Mouse (Mus musculus): ENCODE measurements around the gene Gm48551. TPM values are rescaled to one million over a fixed set of nuclear protein-coding genes. Genes with fewer than 3 reads are reported as not detected.

Gene Gm48551
- polyA plus RNA-seq, 1 experiment from 2014 or later, result 4.1 TPM

DNA sequence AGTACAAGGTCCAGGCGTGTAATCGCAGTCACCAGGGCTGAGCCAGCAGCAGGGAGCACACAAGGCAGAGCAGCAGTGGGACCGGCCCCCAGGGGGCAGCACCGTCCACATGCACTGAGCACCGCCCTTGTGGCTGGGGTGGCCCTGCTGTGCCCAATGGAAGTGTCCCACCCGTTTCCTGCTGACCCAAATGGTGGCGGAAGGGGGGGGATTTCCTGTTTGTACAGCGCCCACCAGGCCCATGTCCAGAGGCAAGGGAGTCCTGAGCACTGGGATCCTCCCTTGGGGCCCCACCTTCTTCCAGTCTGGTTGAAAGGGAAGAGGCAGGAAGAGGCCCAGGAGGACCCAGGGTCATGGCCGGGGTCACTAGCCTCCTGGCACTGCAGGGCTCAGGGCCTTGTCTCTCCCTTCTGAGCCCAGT lies 24.6 kb downstream of the Gm48551 start:
- H3K27me3 ChIP-seq, result peaks cover 27% of the 10 kb centered on the region
- ATAC-seq (ENCODE audit: insufficient number of reproducible peaks, insufficient read depth, low FRiP score, low TSS enrichment), result 0 out of 2 replicates have a peak, but pooled peaks have one; percentile 29

DNA sequence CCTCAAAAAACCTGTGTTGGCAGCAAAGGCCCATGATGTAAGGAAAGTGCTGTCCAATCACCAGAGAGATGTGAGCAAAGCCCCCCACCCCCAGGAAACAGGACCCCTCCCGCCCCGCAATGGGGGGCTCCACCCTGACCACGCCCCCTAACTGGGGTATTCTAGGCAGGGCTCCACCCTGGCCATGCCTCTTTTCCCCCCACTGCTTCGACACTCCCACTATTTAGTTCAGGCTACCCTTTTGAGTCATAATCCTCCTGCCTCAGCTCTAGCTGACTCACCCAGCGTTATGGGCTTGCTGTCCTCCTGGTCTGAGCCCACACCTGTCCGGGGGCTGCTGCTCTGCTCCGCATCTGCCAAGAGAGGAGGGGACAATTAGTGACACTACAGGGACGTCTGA lies 25.1 kb downstream of the Gm48551 start:
- Histone ChIP-seq H3K27me3 (peaks cover 27% of the 10 kb centered on the region), H3K27ac (0 out of 2 replicates have a peak overlapping the region, but pooled peaks have one; percentile 42), H3K9ac (no peak overlapping the region), H3K4me3 (no peak overlapping the region), H3K9me3 (no peaks in the 10 kb centered on the region), H3K36me3 (peaks cover 32% of the 10 kb centered on the region), H3K4me1 (peaks cover 74% of the 10 kb centered on the region), H3K4me2 (replicated peaks) (no peak overlapping the region; the same call in 1 of the 2 replicates)
- no peak for ATAC-seq (ENCODE audit: insufficient number of reproducible peaks, insufficient read depth, low FRiP score, low TSS enrichment)
- 16% methylated on average over 8 of the region's 8 CpGs for WGBS

More for the DNA sequence above, 24.6 kb downstream of the Gm48551 start:
- peaks cover 35% of the 10 kb centered on the region for H3K36me3 ChIP-seq
- 0 out of 2 replicates have a peak overlapping the region, but pooled peaks have one; percentile 54 for H3K27ac ChIP-seq
- H3K4me3 ChIP-seq, result no peak overlapping the region
- no peak overlapping the region for H3K9ac ChIP-seq
- H3K9me3 ChIP-seq, result no peaks in the 10 kb centered on the region
- no peak overlapping the region; the same call in 1 of the 2 replicates for H3K4me2 ChIP-seq (replicated peaks)
- 16% methylated on average over 9 of the region's 9 CpGs for WGBS
- peaks cover 74% of the 10 kb centered on the region for H3K4me1 ChIP-seq

- ATAC-seq (ENCODE audit: insufficient number of reproducible peaks, insufficient read depth, low FRiP score, low TSS enrichment), result no peak
- Histone ChIP-seq H3K27me3 (peaks cover 20% of the 10 kb centered on the region), H3K36me3 (peaks cover 23% of the 10 kb centered on the region), H3K4me1 (peaks cover 78% of the 10 kb centered on the region), H3K27ac (no peak overlapping the region; the same call in 1 of the 2 replicates), H3K4me2 (replicated peaks) (0 out of 2 replicates have a peak overlapping the region, but pooled peaks have one; percentile 9), H3K9ac (no peak overlapping the region), H3K4me3 (no peak overlapping the region), H3K9me3 (no peaks in the 10 kb centered on the region)
- WGBS, result 68% methylated on average over 4 of the region's 4 CpGs
Measured at GRCm38 (mm10) chr10:81410350-81410749, 26.1 kb downstream of the Gm48551 start.

GRCm38 (mm10) chr10:81410981-81411380 lies 26.7 kb downstream of the Gm48551 start:
- peaks cover 17% of the 10 kb centered on the region for H3K36me3 ChIP-seq
- peak overlapping the region; percentile 74 for H3K27ac ChIP-seq
- no peak overlapping the region for H3K9ac ChIP-seq
- H3K4me1 ChIP-seq, result peaks cover 82% of the 10 kb centered on the region
- no peak for ATAC-seq (ENCODE audit: insufficient number of reproducible peaks, insufficient read depth, low FRiP score, low TSS enrichment)
- H3K27me3 ChIP-seq, result peaks cover 20% of the 10 kb centered on the region
- H3K4me3 ChIP-seq, result no peak overlapping the region
- no peak overlapping the region for H3K4me2 ChIP-seq (replicated peaks)
- 75% methylated on average over 9 of the region's 9 CpGs for WGBS
- H3K9me3 ChIP-seq, result no peaks in the 10 kb centered on the region

- Histone ChIP-seq H3K4me2 (replicated peaks) (no peak overlapping the region), H3K27ac (peak overlapping the region; percentile 74), H3K36me3 (peaks cover 10% of the 10 kb centered on the region), H3K4me3 (no peak overlapping the region), H3K27me3 (peaks cover 17% of the 10 kb centered on the region), H3K9ac (no peak overlapping the region), H3K9me3 (no peaks in the 10 kb centered on the region), H3K4me1 (peaks cover 81% of the 10 kb centered on the region)
- no peak for ATAC-seq (ENCODE audit: insufficient number of reproducible peaks, insufficient read depth, low FRiP score, low TSS enrichment)
- 72% methylated on average over 18 of the region's 18 CpGs for WGBS
Measured at GRCm38 (mm10) chr10:81411471-81412400, 27.5 kb downstream of the Gm48551 start.

- Histone ChIP-seq H3K9ac (no peak overlapping the region), H3K27me3 (peaks cover 9% of the 10 kb centered on the region), H3K9me3 (no peaks in the 10 kb centered on the region), H3K36me3 (peaks cover 5% of the 10 kb centered on the region; the same call in 1 of the 2 replicates), H3K4me2 (replicated peaks) (no peak overlapping the region), H3K4me3 (no peak overlapping the region), H3K27ac (peak overlapping the region; percentile 74), H3K4me1 (peaks cover 81% of the 10 kb centered on the region)
- ATAC-seq (ENCODE audit: insufficient number of reproducible peaks, insufficient read depth, low FRiP score, low TSS enrichment), result no peak
- WGBS, result 76% methylated on average over 16 of the region's 16 CpGs
Measured at GRCm38 (mm10) chr10:81412586-81413309, 28.5 kb downstream of the Gm48551 start.

DNA sequence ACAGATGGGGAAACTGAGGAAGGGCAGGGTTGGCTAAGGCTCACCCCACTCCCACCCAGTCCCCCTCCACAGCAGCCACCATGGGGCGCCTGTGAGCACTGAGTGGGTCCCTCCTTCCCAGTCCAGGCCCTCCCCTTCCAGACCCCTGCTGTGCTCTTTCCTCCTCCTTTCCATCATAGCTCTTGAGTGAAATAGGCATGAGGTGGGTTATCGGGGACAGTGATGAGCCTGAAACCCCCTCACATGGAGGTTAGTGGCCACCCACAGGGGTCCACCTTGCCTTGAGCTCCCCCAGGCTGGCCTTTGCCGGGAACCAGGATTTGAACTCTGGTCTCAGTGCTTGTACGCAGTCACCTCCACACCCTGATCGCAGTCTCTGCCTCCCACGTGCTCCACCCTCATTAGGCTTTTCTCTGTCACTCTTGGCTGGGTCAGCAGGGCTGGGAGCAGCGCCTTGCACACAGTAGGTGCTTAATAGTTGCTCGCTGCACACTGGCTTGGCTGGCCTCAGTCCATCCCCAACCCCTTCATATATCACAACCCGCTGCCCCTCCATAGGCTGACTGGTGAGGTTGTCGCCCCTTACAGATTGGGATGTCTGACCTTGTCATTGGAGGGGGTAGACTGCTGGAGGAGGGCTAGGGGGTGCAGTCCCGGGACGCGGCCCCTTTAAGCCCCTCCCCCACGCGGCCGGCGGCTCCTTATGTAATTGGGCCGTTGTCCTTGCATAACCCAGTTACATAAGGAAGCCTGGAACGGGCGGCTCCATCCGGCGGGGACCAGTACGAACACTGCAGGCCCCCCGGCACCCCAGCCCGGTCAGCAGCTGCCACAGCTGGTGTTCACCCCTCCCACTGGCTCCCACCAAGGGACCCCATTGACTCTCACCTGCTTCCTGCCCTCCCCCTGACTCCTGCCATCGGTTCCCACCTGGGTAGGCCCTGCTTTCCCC lies 29.3 kb downstream of the Gm48551 start:
- Histone ChIP-seq H3K9ac (0 out of 2 replicates have a peak overlapping the region, but pooled peaks have one; percentile 25), H3K27me3 (peaks cover under 1% of the 10 kb centered on the region), H3K27ac (peak overlapping the region; percentile 54), H3K36me3 (peaks cover 5% of the 10 kb centered on the region; the same call in 1 of the 2 replicates), H3K4me1 (peaks cover 74% of the 10 kb centered on the region), H3K4me3 (peak overlapping the region; percentile 9; the same call in 1 of the 2 replicates), H3K4me2 (replicated peaks) (peak overlapping the region; percentile 39), H3K9me3 (no peaks in the 10 kb centered on the region)
- ATAC-seq (ENCODE audit: insufficient number of reproducible peaks, insufficient read depth, low FRiP score, low TSS enrichment), result peak; percentile 12
- 25% methylated on average over 26 of the region's 26 CpGs for WGBS

GRCm38 (mm10) chr10:81414682-81415081 lies 30.4 kb downstream of the Gm48551 start:
- H3K9ac ChIP-seq, result no peak overlapping the region
- H3K4me1 ChIP-seq, result peaks cover 73% of the 10 kb centered on the region
- 0 out of 2 replicates have a peak overlapping the region, but pooled peaks have one; percentile 39 for H3K4me2 ChIP-seq (replicated peaks)
- no peaks in the 10 kb centered on the region for H3K27me3 ChIP-seq
- no peak overlapping the region for H3K4me3 ChIP-seq
- no peak for ATAC-seq (ENCODE audit: insufficient number of reproducible peaks, insufficient read depth, low FRiP score, low TSS enrichment)
- H3K27ac ChIP-seq, result peak overlapping the region; percentile 54
- 0 out of 2 replicates have a peak, but pooled peaks cover 5% of the 10 kb centered on the region for H3K36me3 ChIP-seq
- no peaks in the 10 kb centered on the region for H3K9me3 ChIP-seq

GRCm38 (mm10) chr10:81415146-81415545 lies 30.9 kb downstream of the Gm48551 start:
- no peaks in the 10 kb centered on the region for H3K9me3 ChIP-seq
- no peak for ATAC-seq (ENCODE audit: insufficient number of reproducible peaks, insufficient read depth, low FRiP score, low TSS enrichment)
- 0 out of 2 replicates have a peak, but pooled peaks cover 10% of the 10 kb centered on the region for H3K36me3 ChIP-seq
- H3K4me1 ChIP-seq, result peaks cover 70% of the 10 kb centered on the region
- H3K4me3 ChIP-seq, result no peak overlapping the region
- H3K4me2 ChIP-seq (replicated peaks), result no peak overlapping the region
- H3K27me3 ChIP-seq, result no peaks in the 10 kb centered on the region
- peak overlapping the region; percentile 54 for H3K27ac ChIP-seq
- H3K9ac ChIP-seq, result no peak overlapping the region
- 81% methylated on average over 5 of the region's 5 CpGs for WGBS

GRCm38 (mm10) chr10:81415549-81416310 lies 31.5 kb downstream of the Gm48551 start:
- 0 out of 2 replicates have a peak, but pooled peaks cover 12% of the 10 kb centered on the region for H3K36me3 ChIP-seq
- peak overlapping the region; percentile 84; the same call in 1 of the 2 replicates for H3K27ac ChIP-seq
- no peak overlapping the region for H3K4me3 ChIP-seq
- no peak overlapping the region for H3K9ac ChIP-seq
- H3K27me3 ChIP-seq, result no peaks in the 10 kb centered on the region
- 56% methylated on average over 17 of the region's 17 CpGs for WGBS
- ATAC-seq (ENCODE audit: insufficient number of reproducible peaks, insufficient read depth, low FRiP score, low TSS enrichment), result no peak
- no peaks in the 10 kb centered on the region for H3K9me3 ChIP-seq
- H3K4me2 ChIP-seq (replicated peaks), result no peak overlapping the region
- peaks cover 70% of the 10 kb centered on the region for H3K4me1 ChIP-seq
